Mouse (Mus musculus): Measurements from ENCODE around the gene Erich3. TPM values are rescaled to one million over a fixed set of nuclear protein-coding genes. Genes with fewer than 3 reads are reported as not detected.

The Erich3 gene
- total RNA-seq, 2 experiments from 2014 or later = 9.0 to 11.6 TPM

DNA sequence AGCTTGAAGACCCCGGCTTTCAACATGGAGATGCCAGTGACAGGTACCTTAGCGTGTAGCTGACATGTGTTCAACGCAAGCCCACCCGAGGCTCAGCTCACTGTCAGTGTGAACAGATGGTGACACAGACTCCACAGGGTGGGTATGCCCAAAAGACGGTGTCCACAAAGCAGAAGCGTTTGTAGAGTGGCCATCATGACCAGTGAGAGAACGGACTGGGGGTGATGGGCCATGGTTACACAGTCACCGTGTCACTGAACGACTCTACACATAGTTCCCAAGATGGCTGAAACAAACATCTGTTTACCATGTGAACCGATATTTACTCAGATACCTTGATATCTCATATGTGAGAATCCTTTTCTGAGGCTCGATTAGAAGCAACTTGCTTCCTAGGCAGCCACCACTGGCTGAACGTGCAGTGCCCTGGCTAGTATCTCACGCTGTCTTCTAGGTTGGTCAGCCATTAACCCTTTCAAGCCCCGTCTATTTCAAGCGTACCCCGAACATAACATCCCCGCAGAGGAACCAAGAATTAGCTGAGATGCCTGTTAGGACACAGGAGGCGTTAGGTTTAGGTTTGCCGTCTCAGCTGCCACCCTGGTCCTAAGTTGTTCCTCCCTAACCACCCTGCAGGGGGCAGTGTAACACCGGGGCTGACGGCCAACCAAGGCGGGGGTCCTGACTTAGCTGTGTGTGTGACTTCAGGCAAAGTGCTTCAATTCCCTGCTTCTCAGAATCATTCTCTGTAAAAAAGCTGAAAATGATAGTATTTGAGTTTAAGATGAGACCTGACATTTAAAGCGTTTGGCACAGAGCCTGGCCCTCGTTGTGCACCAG lies 10.9 kb upstream of the Erich3 start:
- DNase-seq (ENCODE audit: extremely low spot score in 1 of 2, low spot score in 2 of 2) = peak; percentile 83 to 87
- peak; percentile 90 for TF ChIP-seq CTCF (IDR thresholded peaks at IDR 0.05)
- H3K4me3 ChIP-seq = no peak overlapping the region
- H3K27ac ChIP-seq = no peak overlapping the region; the same call in 1 of the 2 replicates
- intact Hi-C loops (cut with DNase I) = loop anchor here (5.0 kb wide), 2 partner anchors 164 to 1910 kb away; partner anchors contain the start of gene Negr1

DNA sequence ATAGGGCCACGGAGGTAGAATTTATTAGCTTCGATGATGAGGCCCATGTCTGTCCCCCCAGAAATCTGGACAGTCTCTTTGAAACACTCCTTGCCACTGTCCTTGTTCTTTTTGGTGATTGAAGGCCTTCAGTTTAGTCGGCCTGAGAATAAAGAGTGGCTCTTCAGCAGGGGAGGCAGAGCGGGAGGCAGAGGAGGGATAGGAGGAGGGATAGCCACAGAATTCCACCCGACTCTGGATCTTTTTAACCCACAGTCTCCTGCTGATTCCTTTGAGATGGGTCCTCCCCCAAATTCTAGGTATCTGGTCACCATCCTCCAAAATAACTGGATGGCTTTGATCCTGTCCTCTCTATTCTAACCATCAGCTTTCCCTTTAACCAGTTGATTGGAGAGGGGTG lies 10.2 kb upstream of the Erich3 start:
- no peak for DNase-seq (ENCODE audit: extremely low spot score in 1 of 2, low spot score in 2 of 2)
- intact Hi-C loops (cut with DNase I) = loop anchor here (5.0 kb wide), 2 partner anchors 164 to 1909 kb away; partner anchors contain the start of gene Negr1
- no peak for TF ChIP-seq CTCF (IDR thresholded peaks at IDR 0.05)
- Histone ChIP-seq H3K27ac (no peak overlapping the region; the same call in 1 of the 2 replicates), H3K4me3 (no peak overlapping the region)

- intact Hi-C loops (cut with DNase I) = loop anchor here (5.0 kb wide), 2 partner anchors 163 to 1908 kb away; partner anchors contain the start of gene Negr1
- no peak for TF ChIP-seq CTCF (IDR thresholded peaks at IDR 0.05)
- DNase-seq (ENCODE audit: extremely low spot score in 1 of 2, low spot score in 2 of 2) = no peak
- H3K27ac ChIP-seq = no peak overlapping the region
- H3K4me3 ChIP-seq = no peak overlapping the region
Observed at GRCm38 (mm10) chr3:154654284-154654683, 9.4 kb upstream of the Erich3 start.

- TF ChIP-seq CTCF (IDR thresholded peaks at IDR 0.05) = no peak
- Histone ChIP-seq H3K4me3 (no peak overlapping the region), H3K27ac (no peak overlapping the region)
- DNase-seq (ENCODE audit: extremely low spot score in 1 of 2, low spot score in 2 of 2) = no peak
- intact Hi-C loops (cut with DNase I) = loop anchor here (5.0 kb wide), 2 partner anchors 162 to 1907 kb away; partner anchors contain the start of gene Negr1
Observed at GRCm38 (mm10) chr3:154654901-154655300, 8.8 kb upstream of the Erich3 start.

GRCm38 (mm10) chr3:154655711-154656110 lies 7.9 kb upstream of the Erich3 start:
- H3K4me3 ChIP-seq = no peak overlapping the region
- TF ChIP-seq CTCF (IDR thresholded peaks at IDR 0.05) = no peak
- no peak overlapping the region for H3K27ac ChIP-seq
- no peak for DNase-seq (ENCODE audit: extremely low spot score in 1 of 2, low spot score in 2 of 2)
- intact Hi-C loops (cut with DNase I) = no loop called here

- intact Hi-C loops (cut with DNase I) = loop anchor here (1.0 to 5.0 kb wide), 2 partner anchors 28 to 428 kb away; partner anchors contain the start of genes Fpgt and Lrriq3
- TF ChIP-seq CTCF (IDR thresholded peaks at IDR 0.05) = no peak
- Histone ChIP-seq H3K4me3 (peak overlapping the region; percentile 51), H3K27ac (peak overlapping the region; percentile 89)
- DNase-seq (ENCODE audit: extremely low spot score in 1 of 2, low spot score in 2 of 2) = peak; percentile 71 to 73
Observed at GRCm38 (mm10) chr3:154663976-154664581, 420 bp downstream of the Erich3 start.

GRCm38 (mm10) chr3:154664636-154665035 lies 977 bp downstream of the Erich3 start:
- intact Hi-C loops (cut with DNase I) = loop anchor here (1.0 to 5.0 kb wide), 2 partner anchors 28 to 428 kb away; partner anchors contain the start of genes Fpgt and Lrriq3

DNA sequence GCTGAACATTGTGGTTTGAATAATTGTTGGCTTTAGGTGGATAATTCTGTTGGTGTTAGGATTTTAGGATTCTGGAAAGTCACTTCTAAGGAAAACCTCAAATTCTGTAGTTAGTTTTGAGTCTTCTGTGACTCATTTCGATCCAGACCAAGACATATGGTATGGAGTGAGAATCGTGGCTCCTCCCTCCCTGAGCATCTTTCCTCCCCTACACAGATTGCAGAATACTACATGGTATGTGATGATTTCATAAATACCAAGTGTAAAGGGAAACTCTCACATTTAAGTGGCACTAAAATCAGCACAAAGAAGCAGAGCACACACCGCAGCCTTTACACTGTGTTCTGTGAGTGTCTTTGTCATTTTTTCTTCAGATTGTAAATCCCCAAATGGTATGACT lies 4.8 kb downstream of the Erich3 start:
- Histone ChIP-seq H3K27ac (no peak overlapping the region), H3K4me3 (no peak overlapping the region)
- intact Hi-C loops (cut with DNase I) = loop anchor here (1.0 to 2.0 kb wide), 2 partner anchors 40 to 247 kb away; no protein-coding TSS in a partner anchor
- no peak for TF ChIP-seq CTCF (IDR thresholded peaks at IDR 0.05)
- no peak for DNase-seq (ENCODE audit: extremely low spot score in 1 of 2, low spot score in 2 of 2)

More at GRCm38 (mm10) chr3:154664636-154665035, 977 bp downstream of the Erich3 start:
- peak overlapping the region; percentile 89 for H3K27ac ChIP-seq
- peak overlapping the region; percentile 51 for H3K4me3 ChIP-seq
- peak in 1 of 2 experiments; percentile 19 for DNase-seq (ENCODE audit: extremely low spot score in 1 of 2, low spot score in 2 of 2)
- no peak for TF ChIP-seq CTCF (IDR thresholded peaks at IDR 0.05)

- peak in 1 of 2 experiments; percentile 8 for DNase-seq (ENCODE audit: extremely low spot score in 1 of 2, low spot score in 2 of 2)
- Histone ChIP-seq H3K4me3 (no peak overlapping the region), H3K27ac (no peak overlapping the region)
- intact Hi-C loops (cut with DNase I) = no loop called here
- TF ChIP-seq CTCF (IDR thresholded peaks at IDR 0.05) = no peak
Observed at GRCm38 (mm10) chr3:154670584-154670983, 6.9 kb downstream of the Erich3 start.

DNA sequence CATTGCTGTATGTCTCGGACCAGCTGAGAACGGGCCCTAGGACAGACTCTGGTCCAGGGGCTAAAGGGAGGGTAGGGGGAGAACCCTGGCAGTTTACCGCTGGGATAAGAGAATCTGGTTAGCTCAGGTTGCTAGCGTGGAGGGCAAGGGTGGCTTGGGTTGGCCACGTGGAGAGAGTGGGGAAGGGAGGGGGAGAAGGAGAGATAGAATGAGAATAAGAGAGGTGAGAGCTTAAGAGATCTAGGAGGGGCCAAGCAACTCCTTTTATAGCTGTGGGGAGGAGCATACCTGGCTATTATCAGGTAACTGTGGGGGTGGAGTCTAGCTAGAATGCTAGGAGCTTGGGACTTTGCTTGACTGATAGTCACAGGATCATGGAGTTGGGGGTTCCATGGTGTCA lies 7.4 kb downstream of the Erich3 start:
- H3K4me3 ChIP-seq = no peak overlapping the region
- DNase-seq (ENCODE audit: extremely low spot score in 1 of 2, low spot score in 2 of 2) = no peak
- TF ChIP-seq CTCF (IDR thresholded peaks at IDR 0.05) = no peak
- H3K27ac ChIP-seq = no peak overlapping the region
- intact Hi-C loops (cut with DNase I) = no loop called here

DNA sequence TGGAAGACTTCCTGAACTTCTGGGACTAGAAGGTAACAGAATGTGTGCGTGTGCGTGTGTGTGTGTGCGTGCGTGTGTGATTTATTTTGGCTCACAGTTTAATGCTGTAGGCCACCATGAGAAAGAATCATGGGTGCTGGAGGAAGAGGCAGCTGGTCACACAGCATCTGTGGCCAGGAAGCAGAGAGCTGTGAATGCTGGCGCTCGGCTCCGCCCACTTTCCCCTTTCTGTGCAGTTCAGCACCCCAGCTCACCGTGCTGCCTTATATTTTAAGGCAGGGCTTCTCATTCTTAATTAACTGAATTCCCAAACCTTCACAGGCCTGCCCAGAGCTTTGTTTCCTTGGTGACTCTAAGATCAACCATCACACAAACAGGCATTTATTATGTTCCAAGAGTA lies 9.7 kb downstream of the Erich3 start:
- Histone ChIP-seq H3K27ac (no peak overlapping the region), H3K4me3 (no peak overlapping the region)
- peak in 1 of 2 experiments; percentile 7 for DNase-seq (ENCODE audit: extremely low spot score in 1 of 2, low spot score in 2 of 2)
- no peak for TF ChIP-seq CTCF (IDR thresholded peaks at IDR 0.05)
- intact Hi-C loops (cut with DNase I) = no loop called here

DNA sequence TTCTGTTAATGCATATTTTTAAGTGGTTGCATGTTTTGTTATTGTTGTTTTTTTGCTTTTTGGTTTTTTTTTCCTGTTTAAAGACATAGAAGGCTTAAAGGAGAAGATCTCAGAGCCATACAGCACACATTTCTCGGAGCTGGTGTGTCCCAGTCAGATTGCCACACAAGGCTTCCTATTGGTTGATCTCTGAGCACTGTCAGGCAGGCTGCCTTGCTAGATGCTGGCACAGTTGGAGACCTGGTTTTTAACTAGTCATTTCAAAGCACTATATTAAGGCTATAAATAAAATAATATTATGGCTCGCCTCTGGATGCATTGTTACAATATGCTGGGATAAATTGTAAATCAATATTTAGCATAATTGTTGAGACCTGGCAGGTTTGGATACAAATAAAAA lies 18.9 kb downstream of the Erich3 start:
- intact Hi-C loops (cut with DNase I) = no loop called here
- DNase-seq (ENCODE audit: extremely low spot score in 1 of 2, low spot score in 2 of 2) = no peak
- TF ChIP-seq CTCF (IDR thresholded peaks at IDR 0.05) = no peak
- Histone ChIP-seq H3K4me3 (no peak overlapping the region), H3K27ac (no peak overlapping the region)

Data from left cerebral cortex, adult 2 months (tissue).